Mouse (Mus musculus): Measurements from ENCODE around the gene Pld1. TPM values are rescaled to one million over a fixed set of nuclear protein-coding genes. Genes with fewer than 3 reads are reported as not detected.

Pld1 gene
- 2.6 and 3.3 TPM in 2 replicates for polyA plus RNA-seq (2015; fragmentation: Nextera tagmentation; extraction: Ambion mirVana)

- Histone ChIP-seq H3K27me3 (peaks cover 21% of the 10 kb centered on the region), H3K9ac (peak within 1 kb of the TSS; percentile 68), H3K9me3 (replicated peaks) (no peaks in the 10 kb centered on the region), H3K4me2 (peak within 1 kb of the TSS; percentile 73), H3K27ac (peak within 1 kb of the TSS; percentile 64), H3K4me3 (replicated peaks) (peak within 1 kb of the TSS; percentile 64), H3K4me1 (replicated peaks) (peaks cover 20% of the 10 kb centered on the region), H3K36me3 (no peaks in the 10 kb centered on the region)
- peak; percentile 71 for ATAC-seq (ENCODE audit: low read depth)
- under 1% methylated on average over 61 of the region's 68 CpGs for WGBS (ENCODE audit: insufficient replicate concordance)
- no peak for DNase-seq
These were observed at the start of gene Pld1 for GRCm38 (mm10) chr3:27938381-27939323. Gene Pld1 (plus strand): TSS chr3:27938695.

GRCm38 (mm10) chr3:27896318-27896892 lies 42.1 kb upstream of the Pld1 start, which contains the start of gene Tmem212:
Gene Tmem212 (minus strand): TSS chr3:27896368.
- Histone ChIP-seq H3K9ac (no peak within 1 kb of the TSS), H3K4me1 (replicated peaks) (peaks cover 28% of the 10 kb centered on the region), H3K27ac (no peak within 1 kb of the TSS), H3K9me3 (replicated peaks) (no peaks in the 10 kb centered on the region), H3K4me2 (no peak within 1 kb of the TSS), H3K4me3 (replicated peaks) (no peak within 1 kb of the TSS), H3K27me3 (no peaks in the 10 kb centered on the region), H3K36me3 (no peaks in the 10 kb centered on the region)
- WGBS (ENCODE audit: insufficient replicate concordance), result 47% methylated on average over 8 of the region's 8 CpGs
- DNase-seq, result no peak
- no peak for ATAC-seq (ENCODE audit: low read depth)

DNA sequence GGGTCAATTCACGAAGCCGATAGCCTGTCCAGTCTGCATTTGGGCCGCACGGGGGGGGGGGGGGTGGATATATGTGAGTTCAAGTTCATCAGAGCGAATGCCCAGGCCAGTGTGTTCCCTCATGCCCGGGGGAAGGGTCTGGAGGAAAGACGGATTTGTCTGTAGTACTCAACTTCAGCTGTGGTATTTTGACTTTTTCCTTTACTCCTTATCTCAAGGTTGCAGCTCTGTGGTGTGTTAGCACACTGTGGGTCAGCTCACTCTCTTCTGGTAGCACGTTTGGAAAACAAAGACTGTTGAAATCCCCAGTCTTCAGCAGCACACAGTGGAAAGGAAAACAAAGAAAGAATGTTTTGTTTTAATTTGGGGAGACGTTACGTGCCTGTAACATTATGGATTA lies 40.3 kb upstream of the Pld1 start:
- Histone ChIP-seq H3K9ac (no peak overlapping the region), H3K27ac (peak overlapping the region; percentile 23; the same call in 1 of the 2 replicates), H3K4me3 (replicated peaks) (no peak overlapping the region), H3K4me1 (replicated peaks) (peaks cover 28% of the 10 kb centered on the region), H3K4me2 (no peak overlapping the region), H3K27me3 (no peaks in the 10 kb centered on the region), H3K36me3 (no peaks in the 10 kb centered on the region), H3K9me3 (replicated peaks) (no peaks in the 10 kb centered on the region)
- 24% methylated on average over 10 of the region's 10 CpGs for WGBS (ENCODE audit: insufficient replicate concordance)
- DNase-seq (no peak), ATAC-seq (ENCODE audit: low read depth) (peak; percentile 48; the same call in 1 of the 2 replicates)

DNA sequence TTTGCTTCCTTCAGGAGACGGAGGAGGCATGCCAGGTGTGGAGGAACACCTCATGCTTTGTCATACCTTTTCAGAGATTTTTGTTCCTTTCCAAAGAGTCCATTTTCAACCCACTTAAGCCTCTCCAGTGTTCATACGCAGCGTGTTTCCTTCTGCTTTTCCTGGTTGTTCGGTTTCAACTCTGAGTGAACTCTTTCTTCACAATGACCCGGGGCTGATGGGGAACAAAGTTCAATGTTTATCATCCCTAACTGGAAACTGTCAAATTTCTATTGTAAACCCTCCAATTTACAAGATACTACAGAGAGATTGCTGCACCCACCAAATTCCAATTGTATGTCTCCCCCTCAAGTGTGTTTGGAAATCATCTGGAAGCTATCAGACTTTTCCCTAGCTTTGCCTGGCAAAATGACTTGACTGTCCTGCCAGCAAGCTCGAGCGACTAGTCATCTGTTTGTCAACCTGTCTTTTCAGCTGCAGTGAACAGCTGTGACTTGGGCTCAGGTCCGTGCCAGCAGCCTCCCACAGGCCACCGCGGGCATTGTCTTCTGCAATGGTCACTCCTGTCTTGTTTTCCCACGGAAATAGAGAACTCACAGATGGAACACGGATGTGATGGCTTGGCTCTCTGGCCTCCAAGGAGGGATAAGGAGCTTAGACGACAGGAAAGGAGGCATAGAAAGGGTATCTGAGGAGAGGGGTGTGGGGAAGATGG lies 39.3 kb upstream of the Pld1 start:
- ATAC-seq (ENCODE audit: low read depth) (no peak; the same call in 1 of the 2 replicates), DNase-seq (no peak)
- Histone ChIP-seq H3K27me3 (no peaks in the 10 kb centered on the region), H3K4me3 (replicated peaks) (no peak overlapping the region), H3K9ac (no peak overlapping the region), H3K9me3 (replicated peaks) (no peaks in the 10 kb centered on the region), H3K36me3 (no peaks in the 10 kb centered on the region), H3K27ac (peak overlapping the region; percentile 23), H3K4me1 (replicated peaks) (peaks cover 31% of the 10 kb centered on the region), H3K4me2 (peak overlapping the region; percentile 26; the same call in 1 of the 2 replicates)
- 42% methylated on average over 13 of the region's 13 CpGs for WGBS (ENCODE audit: insufficient replicate concordance)

DNA sequence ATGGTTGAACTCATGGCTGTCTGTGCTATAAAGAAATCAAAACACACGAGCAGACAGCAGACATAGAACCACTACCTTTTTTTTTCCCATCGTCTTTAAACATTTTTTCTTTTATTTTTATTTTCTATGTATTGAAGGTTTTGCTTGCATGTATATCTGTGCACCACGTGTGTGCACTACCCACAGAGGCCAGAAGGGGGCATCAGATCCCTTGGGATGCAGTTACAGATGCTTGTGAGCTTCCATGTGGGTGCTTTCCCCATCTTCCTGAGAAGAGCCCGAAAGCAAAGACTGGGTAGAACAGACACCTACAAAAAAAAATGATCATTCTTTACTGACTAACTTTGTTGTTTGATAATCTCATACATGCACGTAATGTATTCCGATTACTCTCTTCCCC lies 36.6 kb upstream of the Pld1 start:
- no peak overlapping the region for H3K4me2 ChIP-seq
- no peaks in the 10 kb centered on the region for H3K27me3 ChIP-seq
- H3K9ac ChIP-seq, result no peak overlapping the region
- no peak overlapping the region for H3K27ac ChIP-seq
- DNase-seq, result no peak
- no peak for ATAC-seq (ENCODE audit: low read depth)
- H3K36me3 ChIP-seq, result no peaks in the 10 kb centered on the region
- H3K4me1 ChIP-seq (replicated peaks), result peaks cover 47% of the 10 kb centered on the region
- whole genome bisulfite sequencing (ENCODE audit: insufficient replicate concordance), result 75% methylated on average over 6 of the region's 6 CpGs
- no peaks in the 10 kb centered on the region for H3K9me3 ChIP-seq (replicated peaks)
- H3K4me3 ChIP-seq (replicated peaks), result no peak overlapping the region

GRCm38 (mm10) chr3:27904659-27905330 lies 33.7 kb upstream of the Pld1 start:
- DNase-seq, result peak; percentile 1
- H3K36me3 ChIP-seq, result no peaks in the 10 kb centered on the region

GRCm38 (mm10) chr3:27906647-27907209 lies 31.8 kb upstream of the Pld1 start:
- Histone ChIP-seq H3K9me3 (replicated peaks) (no peaks in the 10 kb centered on the region), H3K9ac (no peak overlapping the region), H3K4me3 (replicated peaks) (no peak overlapping the region), H3K27ac (no peak overlapping the region), H3K36me3 (no peaks in the 10 kb centered on the region), H3K4me1 (replicated peaks) (peaks cover 19% of the 10 kb centered on the region), H3K27me3 (no peaks in the 10 kb centered on the region), H3K4me2 (no peak overlapping the region)
- no peak for ATAC-seq (ENCODE audit: low read depth)
- WGBS (ENCODE audit: insufficient replicate concordance), result 75% methylated on average over 7 of the region's 7 CpGs
- DNase-seq, result no peak

More at GRCm38 (mm10) chr3:27904659-27905330, 33.7 kb upstream of the Pld1 start:
- 23% methylated on average over 13 of the region's 13 CpGs for WGBS (ENCODE audit: insufficient replicate concordance)
- ATAC-seq (ENCODE audit: low read depth), result no peak
- no peaks in the 10 kb centered on the region for H3K9me3 ChIP-seq (replicated peaks)
- no peak overlapping the region for H3K9ac ChIP-seq
- H3K4me1 ChIP-seq (replicated peaks), result peaks cover 24% of the 10 kb centered on the region
- H3K27me3 ChIP-seq, result no peaks in the 10 kb centered on the region
- no peak overlapping the region for H3K4me3 ChIP-seq (replicated peaks)
- peak overlapping the region; percentile 29; the same call in 1 of the 2 replicates for H3K4me2 ChIP-seq
- H3K27ac ChIP-seq, result no peak overlapping the region

DNA sequence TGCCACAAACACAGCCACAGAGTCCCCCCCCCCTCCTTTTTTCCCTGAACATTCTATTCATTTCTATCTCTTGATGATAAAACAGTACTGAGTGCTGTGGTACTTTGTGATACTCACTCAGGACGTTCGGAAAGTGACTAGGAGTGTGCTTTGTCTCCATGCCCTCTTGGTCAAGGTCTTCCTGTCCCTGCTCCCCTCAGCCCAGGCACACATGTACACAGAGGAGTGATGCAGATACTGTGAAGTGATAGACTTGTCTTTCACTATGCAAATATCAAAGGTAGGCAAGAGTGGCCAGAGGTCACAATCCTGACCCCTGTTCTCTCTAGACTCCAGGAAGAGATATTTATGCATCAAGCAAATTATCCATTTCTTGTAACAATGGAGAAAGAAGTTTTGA lies 31.2 kb upstream of the Pld1 start:
- WGBS (ENCODE audit: insufficient replicate concordance), result 42% methylated on average over 2 of the region's 2 CpGs
- Histone ChIP-seq H3K36me3 (no peaks in the 10 kb centered on the region), H3K4me3 (replicated peaks) (no peak overlapping the region), H3K9me3 (replicated peaks) (no peaks in the 10 kb centered on the region), H3K27me3 (no peaks in the 10 kb centered on the region), H3K4me2 (no peak overlapping the region), H3K9ac (no peak overlapping the region), H3K27ac (no peak overlapping the region), H3K4me1 (replicated peaks) (peaks cover 19% of the 10 kb centered on the region)
- no peak for DNase-seq
- ATAC-seq (ENCODE audit: low read depth), result 0 out of 2 replicates have a peak, but pooled peaks have one; percentile 20

DNA sequence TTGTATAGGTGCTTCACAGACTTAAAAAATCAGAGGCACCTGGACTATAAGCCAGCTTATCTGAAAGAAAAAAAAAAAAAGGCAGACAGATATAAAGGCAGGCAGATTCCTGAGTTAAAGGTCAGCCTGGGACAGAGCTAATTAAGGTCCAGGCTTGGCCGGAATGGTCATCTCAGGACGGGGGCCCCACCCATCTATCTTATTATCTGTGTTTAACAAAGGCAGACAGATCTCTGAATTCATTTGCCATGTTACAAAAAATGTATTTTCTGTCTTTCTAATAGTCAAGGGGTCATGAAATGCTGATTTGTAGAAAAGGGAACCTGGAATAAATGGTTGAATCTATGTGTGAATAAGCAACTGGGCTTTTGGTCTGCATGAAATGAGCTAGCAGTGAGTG lies 30.2 kb upstream of the Pld1 start:
- Histone ChIP-seq H3K27me3 (no peaks in the 10 kb centered on the region), H3K27ac (no peak overlapping the region), H3K9ac (no peak overlapping the region), H3K4me3 (replicated peaks) (no peak overlapping the region), H3K4me1 (replicated peaks) (peaks cover 19% of the 10 kb centered on the region), H3K4me2 (no peak overlapping the region), H3K9me3 (replicated peaks) (no peaks in the 10 kb centered on the region), H3K36me3 (no peaks in the 10 kb centered on the region)
- WGBS (ENCODE audit: insufficient replicate concordance), result 63% methylated on average over 2 of the region's 2 CpGs
- no peak for ATAC-seq (ENCODE audit: low read depth)
- no peak for DNase-seq

DNA sequence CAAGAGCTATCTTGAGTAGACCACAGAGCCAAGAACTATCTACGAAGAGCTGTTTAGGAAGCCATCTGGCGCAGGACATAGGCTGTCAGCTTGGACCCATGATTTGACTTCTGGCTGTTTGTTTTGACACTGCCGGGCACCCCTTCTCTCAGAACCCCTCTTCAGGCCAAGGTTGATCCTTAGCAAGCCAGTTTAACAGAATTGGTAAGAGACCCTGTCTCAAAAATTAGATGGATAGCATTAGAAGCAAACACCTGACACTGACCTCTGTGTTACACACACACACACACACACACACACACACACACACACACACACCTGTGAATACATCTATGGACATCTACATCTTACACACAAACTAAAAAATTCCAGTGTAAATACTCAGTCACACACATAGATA lies 29.5 kb upstream of the Pld1 start:
- Histone ChIP-seq H3K27ac (no peak overlapping the region), H3K36me3 (no peaks in the 10 kb centered on the region), H3K4me3 (replicated peaks) (no peak overlapping the region), H3K27me3 (no peaks in the 10 kb centered on the region), H3K9ac (no peak overlapping the region), H3K4me1 (replicated peaks) (peaks cover 16% of the 10 kb centered on the region), H3K4me2 (no peak overlapping the region), H3K9me3 (replicated peaks) (no peaks in the 10 kb centered on the region)
- DNase-seq (no peak), ATAC-seq (ENCODE audit: low read depth) (no peak)
- WGBS (ENCODE audit: insufficient replicate concordance), result 76% methylated on average over 3 of the region's 3 CpGs
